Comparison of ENCODE assay signal across 30 mouse cellular contexts in the genomic region with DNA sequence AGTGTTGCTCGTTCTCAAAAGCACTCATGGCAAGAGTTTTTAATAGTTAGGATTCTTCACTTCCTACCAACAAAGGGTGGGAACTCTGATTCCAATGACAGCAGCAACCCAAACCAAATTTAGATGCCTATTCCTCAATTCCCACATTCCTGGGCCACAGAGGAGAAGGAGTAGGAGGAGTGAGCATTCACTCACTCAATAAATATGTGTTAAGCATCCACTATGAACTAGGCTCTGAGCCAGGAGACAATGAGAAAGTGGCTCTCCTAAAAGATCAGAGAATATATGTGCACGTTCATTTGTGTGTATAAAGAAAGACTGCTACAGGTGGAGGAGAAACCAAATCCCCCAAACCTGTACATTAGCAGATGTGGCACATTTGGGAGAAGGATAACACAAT. TPM values are rescaled to one million over a fixed set of nuclear protein-coding genes. Genes with fewer than 3 reads are reported as not detected.
DNase-seq lines count a peak whose midpoint lies in the region; ATAC-seq and TF ChIP-seq lines count a peak whose summit lies in the region.
"Had no signal": no experiment of that assay in that cellular context is flagged by ENCODE, and none has a peak within 500 bp of the region (broad histone marks: within the 10 kb centered on the region; RNA-seq: fewer than 3 reads in every experiment).

No protein-coding gene starts in this region.

- H3K9me3 ChIP-seq in lung, embryonic 16.5 days (ENCODE audit: control insufficient read depth, low read length): no peaks in the 10 kb centered on the region
- H3K9me3 ChIP-seq: embryonic facial prominence, embryonic 10.5 days; embryonic facial prominence, embryonic 13.5 days; forebrain, embryonic 10.5 days; heart, embryonic 10.5 days; heart, embryonic 13.5 days had no signal

- 0 out of 2 replicates have a peak, but pooled peaks have one; percentile 36 for ATAC-seq in lung, embryonic 16.5 days (ENCODE audit: low read depth)
- ATAC-seq: activated CD4-positive, CD25-positive, alpha-beta regulatory T cell, adult 4 months; forebrain, embryonic 14.5 days; forebrain, postnatal 0 days; hindbrain, postnatal 0 days had no signal

- no peaks in the 10 kb centered on the region for H3K27me3 ChIP-seq in lung, embryonic 16.5 days (ENCODE audit: control insufficient read depth, insufficient read depth, low read depth, low read length)
- H3K27me3 ChIP-seq in myocyte (ENCODE audit: control insufficient read depth, insufficient read depth, insufficient read length): no peaks in the 10 kb centered on the region
- H3K27me3 ChIP-seq: embryonic facial prominence, embryonic 13.5 days; heart, embryonic 13.5 days had no signal

- 17% methylated on average over 2 of the region's 2 CpGs for WGBS in lung, embryonic 16.5 days

- H3K9ac ChIP-seq in lung, embryonic 16.5 days (ENCODE audit: low read length): no peak overlapping the region
- H3K9ac ChIP-seq: embryonic facial prominence, embryonic 13.5 days; forebrain, postnatal 0 days; heart, embryonic 13.5 days; hindbrain, embryonic 14.5 days had no signal

- no peak overlapping the region for H3K4me3 ChIP-seq in lung, embryonic 16.5 days (ENCODE audit: low read length)
- no peak overlapping the region for H3K4me3 ChIP-seq in myocyte
- H3K4me3 ChIP-seq: embryonic facial prominence, embryonic 10.5 days; embryonic facial prominence, embryonic 13.5 days; forebrain, embryonic 10.5 days; heart, adult 2 months; heart, embryonic 10.5 days; heart, embryonic 13.5 days had no signal

- no peak for DNase-seq in lung, adult 18-20 months
- peak; percentile 7 for DNase-seq in lung, postnatal 25 days (ENCODE audit: low spot score)
- DNase-seq in lung, postnatal 36 days: no peak
- DNase-seq in NIH3T3 (ENCODE audit: low read depth): peak; percentile 64
- no peak for DNase-seq in layer of hippocampus, postnatal 10 days (ENCODE audit: low spot score in 2 of 2)
- no peak for DNase-seq in gastrocnemius, postnatal 14 days
- DNase-seq: adrenal gland, adult 8-10 months; adrenal gland, postnatal 25 days; cerebellum, adult 11-12 months; cerebellum, adult 8-10 months; cerebellum, postnatal 10 days; cerebellum, postnatal 36 days; embryo, embryonic 11 days; forebrain, postnatal 0 days; gastrocnemius, postnatal 36 days; heart, adult 2 months; heart, postnatal 14 days; heart, postnatal 4 days had no signal

- intact Hi-C loops in gastrocnemius, postnatal 14 days (cut with DNase I; ENCODE audit: low total_unique reads): no loop called here

- no peak overlapping the region for H3K4me2 ChIP-seq in lung, embryonic 16.5 days (ENCODE audit: low read depth, low read length)
- peak overlapping the region; percentile 9 for H3K4me2 ChIP-seq in myocyte (ENCODE audit: low read depth)
- H3K4me2 ChIP-seq: embryonic facial prominence, embryonic 13.5 days; heart, embryonic 13.5 days; hindbrain, embryonic 14.5 days had no signal

- H3K4me1 ChIP-seq in lung, embryonic 16.5 days (replicated peaks; ENCODE audit: control insufficient read depth, insufficient read depth, low read length): peaks cover 2% of the 10 kb centered on the region; the same call in 1 of the 2 replicates
- H3K4me1 ChIP-seq: embryonic facial prominence, embryonic 10.5 days; embryonic facial prominence, embryonic 13.5 days; forebrain, embryonic 10.5 days; heart, embryonic 10.5 days; heart, embryonic 13.5 days had no signal

- no peaks in the 10 kb centered on the region for H3K79me2 ChIP-seq in myocyte (ENCODE audit: control insufficient read depth, insufficient read depth)

- no peak overlapping the region for H3ac ChIP-seq in myocyte (ENCODE audit: control insufficient read depth, insufficient read length)

- H3K36me3 ChIP-seq in lung, embryonic 16.5 days (ENCODE audit: control insufficient read depth, insufficient read depth, low read length): no peaks in the 10 kb centered on the region
- H3K36me3 ChIP-seq in myocyte (ENCODE audit: control insufficient read depth, insufficient read depth): no peaks in the 10 kb centered on the region
- H3K36me3 ChIP-seq: embryonic facial prominence, embryonic 10.5 days; embryonic facial prominence, embryonic 13.5 days; forebrain, embryonic 10.5 days; heart, embryonic 10.5 days; heart, embryonic 13.5 days had no signal

- TF ChIP-seq POLR2A in myocyte (IDR thresholded peaks at IDR 0.05; ENCODE audit: insufficient read length, low read depth): no peak

- no peak overlapping the region for H3K27ac ChIP-seq in lung, embryonic 16.5 days (ENCODE audit: low read length)
- H3K27ac ChIP-seq: embryonic facial prominence, embryonic 10.5 days; embryonic facial prominence, embryonic 13.5 days; forebrain, embryonic 10.5 days; heart, adult 2 months; heart, embryonic 10.5 days; heart, embryonic 13.5 days; hindbrain, embryonic 14.5 days; hindbrain, postnatal 0 days had no signal

TF ChIP-seq in myocyte, 11 proteins besides CTCF, POLR2A, EP300 and RAD21:
- no peak for TF ChIP-seq TCF12 (IDR thresholded peaks at IDR 0.05; ENCODE audit: insufficient read depth, poor library complexity, severe bottlenecking)
- TF ChIP-seq USF1 (IDR thresholded peaks at IDR 0.05; ENCODE audit: low read depth): no peak
- TF ChIP-seq E2F4 (IDR thresholded peaks at IDR 0.05; ENCODE audit: insufficient read depth): no peak
- TF ChIP-seq SRF (IDR thresholded peaks at IDR 0.05; ENCODE audit: control insufficient read depth, insufficient read length, low read depth): no peak
- no peak for TF ChIP-seq TCF3 (IDR thresholded peaks at IDR 0.05; ENCODE audit: insufficient read length, low read depth)
- no peak for TF ChIP-seq REST (IDR thresholded peaks at IDR 0.05; ENCODE audit: insufficient read depth, insufficient read length)
- no peak for TF ChIP-seq MYOG (IDR thresholded peaks at IDR 0.05; ENCODE audit: control insufficient read depth in 1 of 3, insufficient read depth in 1 of 3, insufficient read length in 2 of 3, low read depth in 2 of 3)
- no peak for TF ChIP-seq MYOD1 (IDR thresholded peaks at IDR 0.05; ENCODE audit: control insufficient read depth in 1 of 3, insufficient read length in 2 of 3, low read depth in 2 of 3)
- no peak for TF ChIP-seq POLR2AphosphoS2 (IDR thresholded peaks at IDR 0.05; ENCODE audit: insufficient read length, low read depth)
- no peak for TF ChIP-seq CEBPB (IDR thresholded peaks at IDR 0.05; ENCODE audit: insufficient read depth, poor library complexity, severe bottlenecking)

RNA-seq across cellular contexts. Expression of a gene that starts 40.6 kb away (rescaled TPM):
- 0.46 and 0.65 TPM in 2 replicates for polyA plus RNA-seq in lung, embryonic 16.5 days (2015; fragmentation: Nextera tagmentation; extraction: Ambion mirVana)
- 0.29 TPM for polyA plus RNA-seq in myocyte (2012; fragmentation: generic; extraction: Trizol)
- not detected for total RNA-seq in layer of hippocampus, postnatal 10 days (2021)
- total RNA-seq in gastrocnemius, postnatal 14 days (2021): under 1 TPM in 1 of 2 experiments, not detected in 1; 0.11 TPM
- total RNA-seq: forebrain, postnatal 0 days; gastrocnemius, postnatal 36 days; heart, adult 2 months; heart, postnatal 14 days had no signal
- polyA plus RNA-seq: cortical plate, adult 2 months; embryonic facial prominence, embryonic 10.5 days; embryonic facial prominence, embryonic 13.5 days; forebrain, embryonic 10.5 days; forebrain, embryonic 14.5 days; forebrain, postnatal 0 days; heart, adult 2 months; hindbrain, embryonic 14.5 days had no signal

Comparison
In these comparisons a context has a peak if more than half of its experiments do, and no peak if none do; other contexts are left out.
1. DNase-seq: peak in lung, postnatal 25 days (single experiment) and NIH3T3 (single experiment); none in lung, adult 18-20 months (0 of 2), lung, postnatal 36 days (single experiment), layer of hippocampus, postnatal 10 days (0 of 2) and gastrocnemius, postnatal 14 days (single experiment).